Mouse (Mus musculus) cerebellum, adult 2 months (tissue): ENCODE results near the gene Olfr1039.

Experiments used
- CTCF ChIP-seq: fragments of 200-500 bp; IDR thresholded peaks from 2 replicates; pipeline ENCODE4 v1.5.1; 2011; ENCODE audit warnings: low read depth, mild to moderate bottlenecking, control low read depth, low read length, moderate library complexity, borderline replicate concordance; ENCODE audit not compliant: insufficient read depth
- POLR2A ChIP-seq: fragments of 200-500 bp; IDR thresholded peaks from 2 replicates; pipeline ENCODE4 v1.6.1; 2011; ENCODE audit warnings: low read length, control low read depth, borderline replicate concordance; ENCODE audit not compliant: insufficient read depth

DNA sequence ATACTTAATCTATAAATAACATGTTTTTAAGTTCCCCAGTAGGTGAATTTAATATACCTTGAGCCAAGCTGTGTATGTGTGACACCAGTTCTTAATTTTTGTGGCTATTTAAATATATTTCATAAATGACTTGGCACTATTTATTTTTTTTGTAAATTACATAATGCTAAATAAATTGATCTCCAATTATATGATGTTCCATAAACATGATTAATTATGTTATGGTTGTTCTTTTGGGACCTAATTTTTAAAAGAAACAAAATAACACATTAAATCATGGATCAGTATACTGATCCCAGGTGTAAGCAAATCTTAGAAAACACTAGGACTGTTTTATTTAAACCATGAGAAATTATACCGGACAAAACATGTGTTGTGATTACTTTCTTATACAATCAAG, at the start of gene Olfr1039:
- TF ChIP-seq CTCF: no peak
- no peak for TF ChIP-seq POLR2A
